Mouse (Mus musculus) NIH3T3 (cell line): Measurements from ENCODE around the gene Ier3.
A peak's percentile ranks its signal among the peaks of the same experiment; 100 is the strongest.

ENCODE experiments used
- DNase-seq: peaks from one replicate; pipeline ENCODE4 v3.0.0-alpha.2; 2012; ENCODE audit warnings: low read depth

The Ier3 gene

GRCm38 (mm10) chr17:35835424-35836140 is 14.1 kb downstream of the Ier3 start:
- peak; percentile 50 for DNase-seq

GRCm38 (mm10) chr17:35836178-35836965 is 14.9 kb downstream of the Ier3 start:
- DNase-seq = peak; percentile 96

GRCm38 (mm10) chr17:35836991-35837422 is 15.5 kb downstream of the Ier3 start:
- DNase-seq = peak; percentile 95

- DNase-seq = peak; percentile 70
These were observed 16.0 kb downstream of the Ier3 start for GRCm38 (mm10) chr17:35837487-35837886.

GRCm38 (mm10) chr17:35838122-35838544 is 16.6 kb downstream of the Ier3 start, which contains the start of gene Tubb5:
Tubb5 (minus strand) TSS chr17:35838306.
- DNase-seq = peak; percentile 99

- DNase-seq = no peak
These were observed 17.1 kb downstream of the Ier3 start for GRCm38 (mm10) chr17:35838570-35838969.

- peak; percentile 67 for DNase-seq
These were observed 17.5 kb downstream of the Ier3 start for GRCm38 (mm10) chr17:35839002-35839401.

- no peak for DNase-seq
These were observed 19.1 kb downstream of the Ier3 start for GRCm38 (mm10) chr17:35840561-35840960.

- DNase-seq = peak; percentile 100
These were observed 19.8 kb downstream of the Ier3 start, which contains the start of gene Mdc1 for GRCm38 (mm10) chr17:35841076-35841950. Mdc1 (plus strand) TSS chr17:35841515.

GRCm38 (mm10) chr17:35842006-35842405 is 20.5 kb downstream of the Ier3 start:
- DNase-seq = peak; percentile 16

GRCm38 (mm10) chr17:35843514-35843913 is 22.0 kb downstream of the Ier3 start:
- DNase-seq = peak; percentile 42

GRCm38 (mm10) chr17:35848112-35848511 is 26.6 kb downstream of the Ier3 start:
- DNase-seq = peak; percentile 43

- no peak for DNase-seq
These were observed 29.5 kb downstream of the Ier3 start for GRCm38 (mm10) chr17:35850974-35851373.

GRCm38 (mm10) chr17:35859371-35859770 is 37.9 kb downstream of the Ier3 start:
- no peak for DNase-seq

GRCm38 (mm10) chr17:35859835-35860234 is 38.4 kb downstream of the Ier3 start:
- DNase-seq = no peak

GRCm38 (mm10) chr17:35860831-35861197 is 39.3 kb downstream of the Ier3 start:
- DNase-seq = no peak

- DNase-seq = peak; percentile 95
These were observed 39.8 kb downstream of the Ier3 start, which contains the start of gene Nrm for GRCm38 (mm10) chr17:35861198-35861857. Nrm (plus strand) TSS chr17:35861318.

GRCm38 (mm10) chr17:35864832-35865353 is 43.4 kb downstream of the Ier3 start:
- DNase-seq = peak; percentile 48

GRCm38 (mm10) chr17:35865481-35866280 is 44.2 kb downstream of the Ier3 start, which contains the start of gene Ppp1r18:
Ppp1r18 (plus strand) TSS chr17:35865593.
- peak; percentile 88 for DNase-seq

GRCm38 (mm10) chr17:35866281-35866831 is 44.9 kb downstream of the Ier3 start:
- DNase-seq = peak; percentile 80
